ENCODE assay signal across 16 mouse cellular contexts in genomic region chr17:67073139-67073538, GRCm38 (mm10).
DNase-seq lines count a peak whose midpoint lies in the region; ATAC-seq lines count a peak whose summit lies in the region.
"Had no signal": no experiment of that assay in that cellular context is flagged by ENCODE, and none has a peak within 500 bp of the region (broad histone marks: within the 10 kb centered on the region; RNA-seq: fewer than 3 reads in every experiment).

No protein-coding gene starts in this region.

- H3K4me1 ChIP-seq in embryonic facial prominence, embryonic 12.5 days, result peaks cover 9% of the 10 kb centered on the region; the same call in 1 of the 2 replicates
- H3K4me1 ChIP-seq in embryonic facial prominence, embryonic 10.5 days, result peaks cover 7% of the 10 kb centered on the region
- H3K4me1 ChIP-seq in kidney, embryonic 15.5 days, result no peaks in the 10 kb centered on the region
- peaks cover 16% of the 10 kb centered on the region for H3K4me1 ChIP-seq in hindbrain, embryonic 16.5 days (ENCODE audit: control insufficient read depth, insufficient read depth, low read depth, low read length)
- H3K4me1 ChIP-seq in neural tube, embryonic 14.5 days (ENCODE audit: control insufficient read depth, insufficient read depth, low read length), result peaks cover 3% of the 10 kb centered on the region; the same call in 1 of the 2 replicates
- H3K4me1 ChIP-seq: liver, embryonic 13.5 days; neural tube, embryonic 12.5 days had no signal

- no peaks in the 10 kb centered on the region for H3K9me3 ChIP-seq in embryonic facial prominence, embryonic 12.5 days
- H3K9me3 ChIP-seq in embryonic facial prominence, embryonic 10.5 days, result no peaks in the 10 kb centered on the region
- no peaks in the 10 kb centered on the region for H3K9me3 ChIP-seq in kidney, embryonic 15.5 days (replicated peaks)
- no peaks in the 10 kb centered on the region for H3K9me3 ChIP-seq in hindbrain, embryonic 16.5 days (ENCODE audit: control insufficient read depth, low read length)
- no peaks in the 10 kb centered on the region for H3K9me3 ChIP-seq in neural tube, embryonic 14.5 days (ENCODE audit: control insufficient read depth, low read length)
- H3K9me3 ChIP-seq: liver, embryonic 13.5 days; neural tube, embryonic 12.5 days had no signal

- no peak for DNase-seq in embryonic facial prominence, embryonic 10.5 days (ENCODE audit: low spot score)
- DNase-seq in kidney, postnatal 4 days, result no peak
- no peak for DNase-seq in thymus, adult 18-20 months
- DNase-seq: adrenal gland, postnatal 36 days; gastrocnemius, postnatal 36 days; kidney, adult 18-20 months; kidney, postnatal 25 days; liver, embryonic 13.5 days; thymus, postnatal 14 days had no signal

- H3K4me3 ChIP-seq in embryonic facial prominence, embryonic 12.5 days, result no peak overlapping the region
- H3K4me3 ChIP-seq in embryonic facial prominence, embryonic 10.5 days, result no peak overlapping the region
- H3K4me3 ChIP-seq in kidney, embryonic 15.5 days (replicated peaks), result no peak overlapping the region
- no peak overlapping the region for H3K4me3 ChIP-seq in hindbrain, embryonic 16.5 days (ENCODE audit: low read length)
- no peak overlapping the region for H3K4me3 ChIP-seq in neural tube, embryonic 14.5 days (ENCODE audit: low read depth, low read length)
- H3K4me3 ChIP-seq: liver, embryonic 13.5 days; neural tube, embryonic 12.5 days had no signal

- WGBS in embryonic facial prominence, embryonic 12.5 days, result 62% methylated on average over 6 of the region's 6 CpGs
- 81% methylated on average over 6 of the region's 6 CpGs for WGBS in embryonic facial prominence, embryonic 10.5 days
- 68% methylated on average over 6 of the region's 6 CpGs for WGBS in kidney, embryonic 15.5 days
- 53% methylated on average over 6 of the region's 6 CpGs for WGBS in hindbrain, embryonic 16.5 days
- WGBS in neural tube, embryonic 14.5 days, result 79% methylated on average over 6 of the region's 6 CpGs

- H3K9ac ChIP-seq in embryonic facial prominence, embryonic 12.5 days, result no peak overlapping the region
- no peak overlapping the region for H3K9ac ChIP-seq in kidney, embryonic 15.5 days
- no peak overlapping the region for H3K9ac ChIP-seq in hindbrain, embryonic 16.5 days (ENCODE audit: low read depth, low read length)
- no peak overlapping the region for H3K9ac ChIP-seq in neural tube, embryonic 14.5 days (replicated peaks; ENCODE audit: low read depth, low read length)
- H3K9ac ChIP-seq: liver, embryonic 13.5 days; neural tube, embryonic 12.5 days had no signal

- H3K27me3 ChIP-seq in embryonic facial prominence, embryonic 12.5 days, result no peaks in the 10 kb centered on the region
- H3K27me3 ChIP-seq in embryonic facial prominence, embryonic 10.5 days (replicated peaks; ENCODE audit: low read depth, poor library complexity, severe bottlenecking), result no peaks in the 10 kb centered on the region
- no peaks in the 10 kb centered on the region for H3K27me3 ChIP-seq in kidney, embryonic 15.5 days
- H3K27me3 ChIP-seq in hindbrain, embryonic 16.5 days (replicated peaks; ENCODE audit: control insufficient read depth, insufficient read depth, low read length), result no peaks in the 10 kb centered on the region
- no peaks in the 10 kb centered on the region for H3K27me3 ChIP-seq in neural tube, embryonic 14.5 days (ENCODE audit: control insufficient read depth, insufficient read depth, low read length)
- H3K27me3 ChIP-seq: liver, embryonic 13.5 days; neural tube, embryonic 12.5 days had no signal

- H3K36me3 ChIP-seq in embryonic facial prominence, embryonic 12.5 days, result no peaks in the 10 kb centered on the region
- H3K36me3 ChIP-seq in embryonic facial prominence, embryonic 10.5 days (replicated peaks), result no peaks in the 10 kb centered on the region
- no peaks in the 10 kb centered on the region for H3K36me3 ChIP-seq in kidney, embryonic 15.5 days
- no peaks in the 10 kb centered on the region for H3K36me3 ChIP-seq in hindbrain, embryonic 16.5 days (ENCODE audit: control insufficient read depth, insufficient read depth, low read length)
- H3K36me3 ChIP-seq in neural tube, embryonic 14.5 days (ENCODE audit: control insufficient read depth, insufficient read depth, low read length), result no peaks in the 10 kb centered on the region
- H3K36me3 ChIP-seq: liver, embryonic 13.5 days; neural tube, embryonic 12.5 days had no signal

- ATAC-seq in embryonic facial prominence, embryonic 12.5 days (ENCODE audit: insufficient number of reproducible peaks, insufficient read depth, low FRiP score, low TSS enrichment), result no peak
- 0 out of 2 replicates have a peak, but pooled peaks have one; percentile 25 for ATAC-seq in kidney, embryonic 15.5 days (replicated peaks; ENCODE audit: low FRiP score)
- ATAC-seq in hindbrain, embryonic 16.5 days, result peak; percentile 37; the same call in 1 of the 2 replicates
- ATAC-seq in neural tube, embryonic 14.5 days (ENCODE audit: low read depth), result no peak
- ATAC-seq in erythroblast, adult 5-6 weeks (replicated peaks; ENCODE audit: low FRiP score, poor library complexity, severe bottlenecking), result no peak
- ATAC-seq: lung, postnatal 0 days had no signal

- H3K27ac ChIP-seq in embryonic facial prominence, embryonic 12.5 days, result no peak overlapping the region
- no peak overlapping the region; the same call in 1 of the 2 replicates for H3K27ac ChIP-seq in embryonic facial prominence, embryonic 10.5 days (replicated peaks)
- H3K27ac ChIP-seq in kidney, embryonic 15.5 days, result no peak overlapping the region
- peak overlapping the region; percentile 14; the same call in 1 of the 2 replicates for H3K27ac ChIP-seq in hindbrain, embryonic 16.5 days (ENCODE audit: low read depth, low read length)
- peak overlapping the region; percentile 16; the same call in 1 of the 2 replicates for H3K27ac ChIP-seq in neural tube, embryonic 14.5 days (ENCODE audit: low read depth, low read length)
- H3K27ac ChIP-seq: liver, embryonic 13.5 days; neural tube, embryonic 12.5 days had no signal

- H3K4me2 ChIP-seq in embryonic facial prominence, embryonic 12.5 days (replicated peaks), result 0 out of 2 replicates have a peak overlapping the region, but pooled peaks have one; percentile 5
- H3K4me2 ChIP-seq in kidney, embryonic 15.5 days, result no peak overlapping the region
- no peak overlapping the region for H3K4me2 ChIP-seq in hindbrain, embryonic 16.5 days (ENCODE audit: low read length)
- no peak overlapping the region for H3K4me2 ChIP-seq in neural tube, embryonic 14.5 days (ENCODE audit: low read depth, low read length)
- H3K4me2 ChIP-seq: liver, embryonic 13.5 days; neural tube, embryonic 12.5 days had no signal

Comparison
In these comparisons a context has a peak if more than half of its experiments do, and no peak if none do; other contexts are left out.
1. ATAC-seq: peak in kidney, embryonic 15.5 days (single experiment) and hindbrain, embryonic 16.5 days (single experiment); none in embryonic facial prominence, embryonic 12.5 days (single experiment), neural tube, embryonic 14.5 days (single experiment) and erythroblast, adult 5-6 weeks (single experiment).
2. H3K27ac ChIP-seq: peak in hindbrain, embryonic 16.5 days (single experiment) and neural tube, embryonic 14.5 days (single experiment); none in embryonic facial prominence, embryonic 12.5 days (single experiment), embryonic facial prominence, embryonic 10.5 days (single experiment) and kidney, embryonic 15.5 days (single experiment).